ENCODE assay signal across 15 mouse cellular contexts in genomic region chr14:115188256-115188655, GRCm38 (mm10).
"Had no signal": no experiment of that assay in that cellular context is flagged by ENCODE, and none has a peak within 500 bp of the region (broad histone marks: within the 10 kb centered on the region; RNA-seq: fewer than 3 reads in every experiment).

No protein-coding gene starts in this region.

- DNase-seq: kidney, adult 8-10 months; kidney, postnatal 25 days; layer of hippocampus, adult 9-11 months; liver; lung, adult 2 months; lung, postnatal 4 days; right cerebral cortex, adult 18-20 months; right cerebral cortex, postnatal 25 days; thymus, adult 18-20 months; thymus, postnatal 14 days had no signal

- H3K27me3 ChIP-seq: limb, embryonic 12.5 days; midbrain, embryonic 12.5 days; neural tube, embryonic 15.5 days had no signal

- ATAC-seq: lung, postnatal 0 days had no signal

- H3K4me2 ChIP-seq: limb, embryonic 12.5 days; midbrain, embryonic 12.5 days; neural tube, embryonic 15.5 days had no signal

- H3K4me3 ChIP-seq: limb, embryonic 12.5 days; midbrain, embryonic 12.5 days; neural tube, embryonic 15.5 days had no signal

- H3K4me1 ChIP-seq: limb, embryonic 12.5 days; midbrain, embryonic 12.5 days; neural tube, embryonic 15.5 days had no signal

- H3K9ac ChIP-seq: limb, embryonic 12.5 days; liver, embryonic 14.5 days; midbrain, embryonic 12.5 days; neural tube, embryonic 15.5 days had no signal

- H3K9me3 ChIP-seq: limb, embryonic 12.5 days; midbrain, embryonic 12.5 days; neural tube, embryonic 15.5 days had no signal

- H3K27ac ChIP-seq: limb, embryonic 12.5 days; liver, embryonic 14.5 days; midbrain, embryonic 12.5 days; neural tube, embryonic 15.5 days had no signal

- H3K36me3 ChIP-seq: limb, embryonic 12.5 days; midbrain, embryonic 12.5 days; neural tube, embryonic 15.5 days had no signal
